In genomic region chr8:107960878-107961277, GRCm38 (mm10) we compare ENCODE assay signal across 18 mouse cellular contexts. TPM values are rescaled to one million over a fixed set of nuclear protein-coding genes. Genes with fewer than 3 reads are reported as not detected.
DNase-seq lines count a peak whose midpoint lies in the region; ATAC-seq and TF ChIP-seq lines count a peak whose summit lies in the region.
"Had no signal": no experiment of that assay in that cellular context is flagged by ENCODE, and none has a peak within 500 bp of the region (broad histone marks: within the 10 kb centered on the region; RNA-seq: fewer than 3 reads in every experiment).

No protein-coding gene starts in this region.

- intact Hi-C loops in heart, postnatal 10 days (cut with DNase I): no loop called here

- no peak overlapping the region for H3K4me3 ChIP-seq in midbrain, embryonic 12.5 days
- no peak overlapping the region for H3K4me3 ChIP-seq in midbrain, embryonic 11.5 days (ENCODE audit: low read depth, low read length)
- H3K4me3 ChIP-seq in limb, embryonic 15.5 days: no peak overlapping the region
- H3K4me3 ChIP-seq in stomach, postnatal 0 days (ENCODE audit: low read depth, low read length): no peak overlapping the region
- H3K4me3 ChIP-seq: forebrain, embryonic 10.5 days; gastrocnemius, adult 2 months; heart, embryonic 12.5 days; myocyte had no signal

- no peak for TF ChIP-seq EP300 in stomach, postnatal 0 days (optimal IDR thresholded peaks at IDR 0.05)

- no peaks in the 10 kb centered on the region for H3K9me3 ChIP-seq in midbrain, embryonic 12.5 days
- H3K9me3 ChIP-seq in midbrain, embryonic 11.5 days (ENCODE audit: control insufficient read depth, low read length): no peaks in the 10 kb centered on the region
- no peaks in the 10 kb centered on the region for H3K9me3 ChIP-seq in limb, embryonic 15.5 days
- no peaks in the 10 kb centered on the region for H3K9me3 ChIP-seq in stomach, postnatal 0 days (ENCODE audit: control insufficient read depth, low read length)
- H3K9me3 ChIP-seq: forebrain, embryonic 10.5 days; heart, embryonic 12.5 days had no signal

- H3K36me3 ChIP-seq in midbrain, embryonic 12.5 days: no peaks in the 10 kb centered on the region
- H3K36me3 ChIP-seq in midbrain, embryonic 11.5 days (ENCODE audit: control insufficient read depth, insufficient read depth, low read length): no peaks in the 10 kb centered on the region
- no peaks in the 10 kb centered on the region for H3K36me3 ChIP-seq in limb, embryonic 15.5 days
- H3K36me3 ChIP-seq in stomach, postnatal 0 days (ENCODE audit: control insufficient read depth, insufficient read depth, low read length): no peaks in the 10 kb centered on the region
- H3K36me3 ChIP-seq: forebrain, embryonic 10.5 days; heart, embryonic 12.5 days had no signal

- DNase-seq in heart, adult 11 months: peak; percentile 72
- DNase-seq in heart, adult 8-10 months (ENCODE audit: low spot score): no peak
- DNase-seq in midbrain, embryonic 11.5 days (ENCODE audit: low spot score, missing footprints): no peak
- no peak for DNase-seq in stomach, postnatal 0 days (ENCODE audit: low spot score)
- DNase-seq in heart, adult 18-20 months: no peak
- DNase-seq in heart, postnatal 10 days: no peak
- DNase-seq: B cell, adult 2 months; cerebellum, adult 11 months; gastrocnemius, adult 2 months; kidney, postnatal 25 days; layer of hippocampus, postnatal 36 days; liver; spleen, adult 18-20 months had no signal

- ATAC-seq in midbrain, embryonic 12.5 days (ENCODE audit: low FRiP score, low read depth): no peak
- ATAC-seq in midbrain, embryonic 11.5 days (ENCODE audit: low FRiP score): no peak
- no peak for ATAC-seq in limb, embryonic 15.5 days (ENCODE audit: insufficient number of reproducible peaks, low FRiP score, low TSS enrichment, low read depth)
- no peak for ATAC-seq in stomach, postnatal 0 days (ENCODE audit: low FRiP score, low TSS enrichment)

- WGBS in midbrain, embryonic 12.5 days: 62% methylated on average over 8 of the region's 8 CpGs
- WGBS in midbrain, embryonic 11.5 days: 64% methylated on average over 8 of the region's 8 CpGs
- WGBS in limb, embryonic 15.5 days: 21% methylated on average over 8 of the region's 8 CpGs
- WGBS in stomach, postnatal 0 days: 28% methylated on average over 8 of the region's 8 CpGs

- H3K4me1 ChIP-seq in midbrain, embryonic 12.5 days: peaks cover 12% of the 10 kb centered on the region
- peaks cover 7% of the 10 kb centered on the region; the same call in 1 of the 2 replicates for H3K4me1 ChIP-seq in midbrain, embryonic 11.5 days (ENCODE audit: control insufficient read depth, insufficient read depth, low read length)
- peaks cover 3% of the 10 kb centered on the region; the same call in 1 of the 2 replicates for H3K4me1 ChIP-seq in limb, embryonic 15.5 days
- no peaks in the 10 kb centered on the region for H3K4me1 ChIP-seq in stomach, postnatal 0 days (replicated peaks; ENCODE audit: control insufficient read depth, insufficient read depth)
- H3K4me1 ChIP-seq: heart, embryonic 12.5 days had no signal

- no peaks in the 10 kb centered on the region; the same call in 1 of the 2 replicates for H3K27me3 ChIP-seq in midbrain, embryonic 12.5 days
- H3K27me3 ChIP-seq in midbrain, embryonic 11.5 days (ENCODE audit: control insufficient read depth, insufficient read depth, low read length): no peaks in the 10 kb centered on the region
- no peaks in the 10 kb centered on the region for H3K27me3 ChIP-seq in limb, embryonic 15.5 days
- no peaks in the 10 kb centered on the region for H3K27me3 ChIP-seq in stomach, postnatal 0 days (ENCODE audit: control insufficient read depth, insufficient read depth, low read length)
- H3K27me3 ChIP-seq: heart, embryonic 12.5 days had no signal

- no peak overlapping the region for H3K4me2 ChIP-seq in midbrain, embryonic 12.5 days (replicated peaks)
- no peak overlapping the region for H3K4me2 ChIP-seq in midbrain, embryonic 11.5 days
- H3K4me2 ChIP-seq in limb, embryonic 15.5 days: 0 out of 2 replicates have a peak overlapping the region, but pooled peaks have one; percentile 14
- H3K4me2 ChIP-seq in stomach, postnatal 0 days (replicated peaks; ENCODE audit: low read depth): peak overlapping the region; percentile 23; the same call in 1 of the 2 replicates
- H3K4me2 ChIP-seq: heart, embryonic 12.5 days had no signal

- no peak for TF ChIP-seq CTCF in stomach, postnatal 0 days (IDR thresholded peaks at IDR 0.05; ENCODE audit: low read depth)

- peak overlapping the region; percentile 46 for H3K27ac ChIP-seq in midbrain, embryonic 12.5 days (replicated peaks)
- H3K27ac ChIP-seq in midbrain, embryonic 11.5 days (ENCODE audit: low read depth, low read length): no peak overlapping the region
- H3K27ac ChIP-seq in limb, embryonic 15.5 days: no peak overlapping the region
- no peak overlapping the region for H3K27ac ChIP-seq in stomach, postnatal 0 days (replicated peaks)
- H3K27ac ChIP-seq: forebrain, embryonic 10.5 days; gastrocnemius, adult 2 months had no signal

- no peak overlapping the region for H3K9ac ChIP-seq in midbrain, embryonic 12.5 days (replicated peaks)
- no peak overlapping the region for H3K9ac ChIP-seq in midbrain, embryonic 11.5 days (ENCODE audit: low read length)
- no peak overlapping the region for H3K9ac ChIP-seq in limb, embryonic 15.5 days
- H3K9ac ChIP-seq in stomach, postnatal 0 days (ENCODE audit: low read length): no peak overlapping the region
- H3K9ac ChIP-seq: heart, embryonic 12.5 days had no signal

RNA-seq across cellular contexts. Expression of gene Zfhx3, which starts 18.4 kb away (rescaled TPM):
- 1 to 10 TPM; 7.7 to 8.0 (median 7.8) TPM for total RNA-seq in heart, adult 8-10 months (2022)
- polyA plus RNA-seq in midbrain, embryonic 12.5 days (2016; fragmentation: Nextera tagmentation; extraction: Ambion mirVana): 48.9 and 52.0 TPM in 2 replicates
- 23.4 and 26.8 TPM in 2 replicates for polyA plus RNA-seq in midbrain, embryonic 11.5 days (2014; fragmentation: Nextera tagmentation; extraction: Ambion mirVana)
- 14.9 and 19.3 TPM in 2 replicates for polyA plus RNA-seq in limb, embryonic 15.5 days (2015; fragmentation: Nextera tagmentation; extraction: Ambion mirVana)
- 4.1 and 4.6 TPM in 2 replicates for polyA plus RNA-seq in stomach, postnatal 0 days (2015; fragmentation: Nextera tagmentation; extraction: Ambion mirVana)
- total RNA-seq in heart, adult 18-20 months (2021): 1 to 10 TPM; 6.7 to 7.9 TPM
- total RNA-seq in heart, postnatal 10 days (2021): 10 to 100 TPM; 10.8 TPM

Comparison
In these comparisons a context has a peak if more than half of its experiments do, and no peak if none do; other contexts are left out.
1. H3K4me2 ChIP-seq: peak in limb, embryonic 15.5 days (single experiment) and stomach, postnatal 0 days (single experiment); none in midbrain, embryonic 12.5 days (single experiment) and midbrain, embryonic 11.5 days (single experiment).